Mouse (Mus musculus) heart, postnatal 25 days (tissue): Measurements from ENCODE around the gene Arid5b. TPM values are rescaled to one million over a fixed set of nuclear protein-coding genes. Genes with fewer than 3 reads are reported as not detected.

ENCODE experiments used
- DNase-seq: peaks from one replicate; pipeline ENCODE4 v3.0.0; 2022; ENCODE audit warnings: low spot score
- intact Hi-C: fragments of 180-260 bp; cut with DNase I; formaldehyde crosslinking; loops from one replicate; pipeline ENCODE4 v1.15.1; 2025
- total RNA-seq, 2 experiments: library from RNA; stranded (reverse); gene quantifications; 2 replicates each; pipeline ENCODE4 v1.2.3; 2021

Gene Arid5b
- total RNA-seq, 2 experiments from 2014 or later, result 22.5 to 28.3 TPM

DNA sequence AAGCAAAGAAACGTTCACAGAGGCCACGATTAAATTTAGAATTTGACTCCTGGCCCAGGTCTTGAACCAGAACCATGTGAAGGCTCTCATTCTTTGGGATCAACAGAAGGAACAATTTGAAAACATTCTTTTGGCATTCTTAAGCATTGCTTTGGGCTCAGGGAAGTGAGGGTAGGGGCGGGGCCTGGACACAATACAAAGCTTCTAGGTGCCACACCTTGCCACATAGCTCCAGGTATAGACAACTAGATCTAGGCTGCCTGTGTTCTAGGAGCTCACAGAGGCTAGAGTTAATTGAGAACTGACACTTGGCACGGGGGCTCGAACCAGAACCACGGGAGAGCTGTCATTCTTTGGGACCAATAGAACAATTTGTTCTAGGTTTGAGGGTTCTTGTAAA lies 130.0 kb downstream of the Arid5b start:
- intact Hi-C loops, result loop anchor here (5.0 kb wide), 2 partner anchors 106 to 129 kb away; partner anchors contain the start of gene Arid5b
- no peak for DNase-seq

DNA sequence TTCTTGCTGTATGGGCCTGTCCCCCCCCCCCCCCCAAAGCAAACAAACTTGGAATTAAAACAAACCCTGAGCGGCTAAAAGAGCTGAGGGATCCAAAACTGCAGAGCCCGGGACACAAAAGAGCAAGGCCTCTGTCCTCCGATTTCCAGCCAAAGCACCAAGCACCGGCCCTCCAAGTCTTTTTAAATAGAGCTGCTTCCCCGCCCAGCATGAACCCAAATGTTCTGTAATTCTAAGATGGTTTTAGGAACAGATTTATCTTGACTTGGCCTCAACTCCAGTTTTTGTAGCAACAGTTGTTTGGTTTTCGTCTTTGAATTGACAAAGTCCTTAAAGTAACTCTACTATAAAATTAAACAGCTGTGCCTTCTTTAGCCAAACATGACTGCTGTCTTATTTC lies 130.8 kb downstream of the Arid5b start:
- no peak for DNase-seq
- intact Hi-C loops, result loop anchor here (2.0 to 5.0 kb wide), 5 partner anchors 57 to 273 kb away; partner anchors contain the start of gene Arid5b

DNA sequence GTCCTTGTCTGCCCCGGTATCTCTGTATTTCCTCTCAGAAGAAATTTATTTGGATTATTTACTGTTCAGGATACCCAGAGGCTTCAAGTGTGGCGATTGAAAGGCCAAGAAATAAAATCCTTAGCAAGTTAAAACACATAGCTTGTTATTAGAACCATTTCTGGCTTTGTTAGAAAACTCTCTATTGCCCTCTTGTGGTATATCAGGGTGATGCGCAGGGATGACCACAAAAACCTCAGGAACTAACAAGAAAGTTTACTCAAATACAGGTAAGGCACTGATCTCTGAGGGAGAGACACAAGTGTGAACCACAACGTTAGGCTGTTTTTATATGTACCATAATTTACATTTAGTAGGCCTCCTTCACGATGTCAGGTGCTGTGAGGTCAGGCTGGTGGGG lies 131.7 kb downstream of the Arid5b start:
- intact Hi-C loops, result loop anchor here (2.0 to 5.0 kb wide), 5 partner anchors 56 to 272 kb away; partner anchors contain the start of gene Arid5b
- DNase-seq, result no peak

DNA sequence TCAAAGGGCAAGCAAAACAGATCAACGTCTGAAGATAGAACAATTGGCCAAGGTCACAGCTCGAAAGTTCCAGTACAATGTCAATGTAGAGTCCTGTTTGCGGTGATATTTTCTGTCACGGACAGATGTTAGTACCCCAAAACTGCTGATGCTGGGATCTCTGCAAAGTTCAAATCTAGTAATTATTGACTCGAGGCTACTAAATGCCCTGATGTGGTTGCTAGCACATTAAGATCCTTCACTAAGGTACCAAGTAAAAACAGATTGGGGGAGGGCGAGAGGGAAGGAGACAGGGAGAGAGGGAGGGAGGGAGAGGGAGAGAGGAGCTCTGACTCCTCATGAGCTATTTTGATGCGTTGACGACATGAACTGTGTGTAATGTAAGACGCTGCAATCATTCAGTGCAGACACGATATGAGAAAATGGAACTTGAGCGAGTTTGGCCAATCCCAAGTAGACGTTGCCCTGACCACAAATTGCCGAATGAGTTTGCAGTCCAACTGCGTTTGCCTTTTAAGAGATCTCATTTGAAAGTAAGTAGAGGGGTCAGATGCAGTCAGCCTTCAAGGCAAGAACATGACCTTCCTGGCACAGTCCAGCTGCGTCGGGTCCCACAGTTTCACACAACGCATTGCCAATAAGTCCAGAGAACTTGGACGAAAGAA lies 133.1 kb downstream of the Arid5b start:
- DNase-seq, result no peak
- intact Hi-C loops, result loop anchor here (5.0 kb wide), 2 partner anchors 103 to 132 kb away; partner anchors contain the start of gene Arid5b

DNA sequence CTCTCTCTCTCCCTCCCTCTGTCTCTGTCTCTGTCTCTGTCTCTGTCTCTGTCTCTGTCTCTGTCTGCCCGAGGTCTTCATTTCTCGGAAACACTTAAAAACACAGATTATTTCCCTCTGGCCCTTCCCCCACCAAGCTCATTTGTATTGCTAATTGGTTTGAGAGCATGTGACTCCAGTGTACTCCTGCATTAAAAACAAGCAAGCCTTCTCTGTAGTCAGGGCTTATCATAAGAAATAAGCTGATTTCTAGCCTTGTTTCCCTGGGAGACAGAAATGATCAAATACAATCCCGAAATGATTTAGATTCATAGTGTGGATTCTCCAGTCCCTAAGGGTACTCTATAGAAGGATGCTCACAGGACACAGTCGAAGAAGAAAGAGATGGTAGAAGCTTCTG lies 136.0 kb downstream of the Arid5b start:
- DNase-seq, result no peak
- intact Hi-C loops, result no loop called here

DNA sequence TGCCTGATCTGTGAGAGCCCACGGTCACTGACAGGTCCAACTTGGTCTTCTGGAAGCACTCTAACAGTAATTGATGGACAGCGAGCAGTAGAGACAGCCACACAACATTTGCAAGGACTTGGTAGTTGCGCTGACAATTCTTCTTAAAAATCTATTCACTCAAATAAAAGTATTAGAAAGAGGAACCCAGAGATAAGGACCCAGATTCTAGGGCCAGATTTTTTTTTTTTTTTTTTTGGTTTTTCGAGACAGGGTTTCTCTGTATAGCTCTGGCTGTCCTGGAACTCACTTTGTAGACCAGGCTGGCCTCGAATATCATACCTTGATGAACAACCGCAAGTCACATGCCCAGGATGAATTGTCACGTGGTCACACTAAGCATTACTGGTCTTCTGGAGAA lies 137.0 kb downstream of the Arid5b start:
- intact Hi-C loops, result no loop called here
- DNase-seq, result no peak

DNA sequence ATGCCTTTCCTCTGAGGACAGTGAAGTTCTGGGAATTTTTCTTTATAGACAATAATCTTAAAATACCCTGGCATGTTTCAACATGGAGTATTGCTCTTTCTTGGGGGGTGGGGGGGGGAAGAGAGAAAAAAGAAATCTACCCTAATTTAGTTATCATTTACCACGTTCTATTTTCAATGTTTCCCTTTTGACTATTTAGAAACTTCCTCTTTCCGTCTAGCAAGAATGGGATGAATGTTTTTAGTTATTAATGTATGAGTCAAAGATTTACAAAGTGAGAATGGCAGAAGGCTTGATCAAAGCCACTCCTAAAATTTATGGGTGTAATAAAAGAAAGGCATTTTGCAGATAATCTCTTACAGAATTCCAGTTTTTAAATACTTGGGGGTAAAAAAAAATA lies 137.7 kb downstream of the Arid5b start:
- no peak for DNase-seq
- intact Hi-C loops, result no loop called here

DNA sequence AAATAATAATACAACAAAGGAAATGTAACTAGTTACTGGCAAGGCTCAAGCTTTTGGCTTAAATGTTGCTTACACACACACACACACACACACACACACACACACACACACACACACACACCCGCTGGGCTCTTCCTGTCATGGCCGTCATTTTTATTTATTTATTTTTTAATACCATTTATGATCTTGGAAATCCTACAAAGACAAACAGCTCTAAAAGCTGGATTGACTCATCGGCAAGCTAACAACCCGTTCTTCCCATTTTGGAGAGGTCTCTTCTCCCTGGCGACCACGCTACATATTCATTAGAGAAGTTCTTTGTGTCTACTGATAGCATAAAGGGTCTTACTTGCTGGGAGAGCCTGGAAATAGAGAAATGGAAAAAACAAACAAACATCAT lies 138.2 kb downstream of the Arid5b start:
- intact Hi-C loops, result no loop called here
- no peak for DNase-seq

DNA sequence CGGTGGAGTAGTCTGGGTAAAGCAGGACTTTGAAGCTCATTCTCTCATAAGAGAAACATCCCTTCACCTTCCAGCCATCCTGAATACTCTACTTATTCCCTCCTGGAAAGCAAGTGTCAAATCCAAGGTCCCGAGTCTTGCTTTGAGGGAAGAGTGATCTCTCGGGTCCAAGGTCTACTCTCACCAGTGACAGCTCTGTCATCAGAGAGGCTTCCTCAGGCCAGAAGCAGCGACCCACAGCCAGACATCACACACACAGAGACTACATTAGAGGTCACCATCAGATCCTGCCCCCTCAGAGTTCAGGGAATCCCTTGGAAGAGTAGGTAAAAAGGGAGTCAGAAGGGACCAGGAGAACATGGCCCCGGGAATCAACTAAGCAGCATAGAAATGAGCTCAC lies 140.4 kb downstream of the Arid5b start:
- DNase-seq, result no peak
- intact Hi-C loops, result no loop called here

DNA sequence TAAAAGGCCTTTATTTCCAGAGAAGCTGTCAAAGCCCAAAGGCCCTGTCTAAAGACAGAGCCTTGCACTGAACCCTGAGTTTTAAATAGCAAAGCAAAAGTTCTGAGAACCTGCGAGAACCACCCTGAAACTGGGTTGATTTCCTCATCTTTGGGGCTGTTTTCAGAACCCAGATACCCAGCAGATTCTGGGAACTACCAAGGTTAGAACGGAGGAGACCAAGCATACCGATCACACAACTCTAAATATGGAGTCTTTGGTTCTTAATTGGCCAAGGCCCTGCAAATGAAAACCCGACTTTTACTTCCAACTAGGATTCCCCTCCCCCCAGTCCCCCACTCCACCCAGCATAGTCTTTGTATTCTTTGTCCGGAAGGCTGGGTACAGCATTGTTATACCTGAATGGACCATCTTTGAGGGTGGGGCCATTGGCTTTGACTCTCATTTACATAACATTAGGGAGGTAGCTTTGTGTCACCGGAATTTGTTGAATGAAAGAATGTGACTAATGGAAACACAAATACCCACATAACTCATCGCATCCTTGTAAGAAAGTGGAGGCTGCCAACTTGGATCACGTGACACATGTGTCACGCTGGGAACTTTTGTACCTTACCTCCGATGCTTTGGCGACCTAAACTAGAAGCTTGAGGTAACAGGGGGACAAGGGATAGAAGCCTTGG lies 141.2 kb downstream of the Arid5b start:
- no peak for DNase-seq
- intact Hi-C loops, result no loop called here

DNA sequence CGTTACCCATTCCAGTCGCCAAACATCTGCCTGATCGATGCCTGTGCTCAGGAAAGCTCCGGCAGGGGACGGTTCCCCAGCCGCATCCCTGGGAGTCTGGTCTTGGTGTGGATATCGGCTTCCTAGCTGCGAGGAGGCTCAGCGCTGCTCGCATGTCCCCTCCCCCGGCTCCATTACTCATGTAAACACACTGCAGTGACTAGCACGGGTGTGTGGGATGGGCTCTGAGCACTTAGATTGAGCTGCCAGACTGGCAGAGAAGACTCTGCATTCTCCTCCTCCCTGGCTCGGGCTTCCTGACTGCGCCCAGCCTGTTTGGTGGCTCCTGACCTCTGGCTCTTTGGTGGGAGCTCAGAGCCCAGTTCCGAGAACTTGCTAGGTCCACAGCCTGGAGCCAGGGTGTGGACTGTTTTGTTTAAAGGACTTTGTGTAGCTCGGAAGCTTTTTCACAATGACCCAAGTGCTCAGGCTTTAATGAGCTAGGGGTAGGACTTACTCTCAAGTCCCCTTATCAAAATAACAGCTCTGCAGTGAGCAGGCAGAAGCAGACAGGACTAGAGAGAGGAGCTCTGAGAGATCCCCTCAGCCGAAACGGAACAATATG lies 142.0 kb downstream of the Arid5b start:
- intact Hi-C loops, result no loop called here
- peak; percentile 85 for DNase-seq

DNA sequence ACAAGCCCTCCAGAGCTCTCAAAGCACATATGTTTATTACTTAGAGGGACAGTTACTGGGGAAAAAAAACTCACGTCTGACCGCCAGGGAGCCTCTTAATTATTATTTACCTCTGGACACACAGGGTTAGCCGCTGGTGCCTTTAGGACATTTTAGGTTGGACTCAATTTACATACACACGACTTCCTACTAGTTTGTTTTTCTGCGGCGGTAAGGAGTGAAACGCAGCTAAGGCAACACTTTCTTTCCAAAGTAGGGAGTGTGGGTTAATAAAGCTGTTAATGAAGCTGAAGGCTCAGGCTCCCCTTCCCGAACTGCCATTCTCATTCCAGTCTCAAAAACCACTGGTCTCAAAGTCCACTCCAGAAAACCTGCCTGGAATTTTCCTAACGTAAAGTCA lies 142.5 kb downstream of the Arid5b start:
- no peak for DNase-seq
- intact Hi-C loops, result no loop called here

DNA sequence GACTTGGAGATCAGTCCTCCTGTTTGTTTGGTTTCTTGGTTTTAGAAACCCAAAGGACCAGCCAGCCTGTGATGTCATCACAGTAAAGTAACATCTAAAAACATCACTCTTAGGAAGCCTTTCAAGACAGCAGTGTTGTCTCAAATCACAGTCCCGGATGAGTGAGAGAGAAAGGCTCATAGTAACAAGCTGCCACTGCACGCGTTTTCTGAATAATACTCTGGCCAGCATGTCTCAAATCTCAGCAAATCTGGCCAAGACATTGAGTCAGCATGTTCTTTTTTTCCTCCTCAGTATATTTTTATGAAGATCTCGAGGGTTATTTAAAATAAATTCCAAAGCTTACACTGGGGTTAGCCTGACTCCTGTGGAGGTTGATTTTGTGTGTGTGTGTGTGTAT lies 143.1 kb downstream of the Arid5b start:
- DNase-seq, result no peak
- intact Hi-C loops, result no loop called here

DNA sequence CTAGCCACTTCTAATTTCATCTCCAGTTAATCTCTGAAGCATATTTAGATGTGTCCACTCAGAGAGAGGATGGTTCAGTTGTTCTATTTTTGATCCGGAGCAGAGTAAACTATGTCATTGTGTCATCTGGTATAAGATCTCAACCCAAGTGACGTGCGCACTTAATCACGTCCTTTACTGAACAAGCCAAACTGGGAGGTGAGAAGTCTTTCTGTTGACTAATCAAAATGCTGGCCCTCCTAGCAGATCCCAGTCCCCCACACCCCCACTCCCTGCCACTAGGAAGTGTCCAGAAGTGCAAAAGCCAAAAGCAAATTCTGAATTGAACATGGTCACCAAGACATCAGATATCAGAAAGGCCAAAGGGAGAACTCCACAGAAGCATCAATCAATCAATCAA lies 144.0 kb downstream of the Arid5b start:
- DNase-seq, result no peak
- intact Hi-C loops, result no loop called here

DNA sequence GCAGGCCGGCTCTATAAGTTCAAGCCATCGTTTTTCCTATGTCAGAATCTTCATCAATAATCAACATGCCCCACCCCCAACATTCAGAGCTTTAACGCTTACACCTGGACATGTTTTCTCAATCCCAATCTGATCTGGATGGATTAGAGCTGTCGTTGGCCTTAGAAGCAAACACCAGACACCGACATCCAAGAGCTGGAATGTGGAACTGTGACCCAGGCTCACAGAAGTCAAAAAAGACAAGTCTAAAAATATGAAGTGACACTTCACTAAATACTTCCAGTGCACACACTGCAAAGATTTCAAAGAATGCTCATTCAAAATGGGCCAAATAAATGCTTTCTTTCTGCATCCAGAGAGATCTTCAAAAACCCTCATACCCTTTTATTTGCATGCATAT lies 144.5 kb downstream of the Arid5b start:
- intact Hi-C loops, result no loop called here
- DNase-seq, result no peak

DNA sequence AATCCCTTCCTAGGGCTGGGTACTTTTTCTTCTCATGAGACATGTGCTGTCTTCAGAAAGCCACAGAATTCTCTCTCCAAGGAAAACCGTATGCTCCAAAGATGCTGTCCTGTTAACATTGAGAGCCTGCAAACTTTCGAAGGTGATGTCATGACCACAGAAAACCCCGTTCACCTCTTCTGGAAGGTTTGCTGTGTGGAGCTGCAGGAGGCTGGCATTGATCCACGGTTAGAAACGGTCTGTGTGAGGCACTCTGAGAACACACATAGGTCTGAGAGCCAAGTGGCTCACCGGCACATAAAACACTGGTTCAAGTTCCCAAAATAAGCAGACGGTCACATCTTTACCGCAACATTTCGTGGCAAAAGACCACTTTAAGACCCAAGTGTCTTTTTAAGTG lies 145.9 kb downstream of the Arid5b start:
- intact Hi-C loops, result no loop called here
- DNase-seq, result no peak

DNA sequence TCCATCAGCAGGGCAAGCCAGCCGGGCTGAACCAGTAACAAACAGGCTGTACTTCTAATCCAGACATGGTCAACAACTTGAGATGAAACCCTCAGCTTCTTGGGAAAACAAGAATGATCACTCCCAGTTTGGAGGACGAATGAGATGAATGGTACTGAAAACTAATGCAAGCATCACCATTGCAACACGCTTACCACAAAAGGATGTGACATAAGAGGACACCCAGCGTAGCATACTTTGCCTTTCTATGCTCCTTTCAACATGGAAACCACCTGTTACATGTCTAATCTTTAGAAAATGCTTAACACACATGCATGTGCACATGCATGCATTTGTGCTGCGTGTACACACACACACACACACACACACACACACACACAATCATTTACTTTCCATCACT lies 146.4 kb downstream of the Arid5b start:
- intact Hi-C loops, result no loop called here
- no peak for DNase-seq

DNA sequence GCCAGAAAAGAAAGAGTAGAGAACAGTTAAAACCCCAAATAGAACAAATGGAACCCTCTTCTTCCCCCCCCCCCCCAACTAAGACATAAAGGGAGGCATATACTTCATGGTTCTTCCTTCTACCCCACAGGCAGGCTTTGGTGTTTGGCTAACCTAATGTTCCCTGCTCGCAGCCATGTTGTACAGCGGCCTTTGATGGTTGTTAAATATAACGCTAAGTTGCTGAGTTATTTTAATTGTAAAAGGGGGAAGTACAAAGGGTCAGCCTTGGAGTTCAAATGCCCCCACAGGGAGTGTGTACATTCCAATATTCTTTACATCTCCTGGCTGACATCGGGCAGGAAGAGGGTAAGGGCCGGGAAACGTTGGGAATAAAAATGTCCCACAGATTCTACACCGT lies 148.9 kb downstream of the Arid5b start:
- intact Hi-C loops, result loop anchor here (2.0 kb wide), 1 partner anchor 39 kb away; no protein-coding TSS in a partner anchor
- no peak for DNase-seq

DNA sequence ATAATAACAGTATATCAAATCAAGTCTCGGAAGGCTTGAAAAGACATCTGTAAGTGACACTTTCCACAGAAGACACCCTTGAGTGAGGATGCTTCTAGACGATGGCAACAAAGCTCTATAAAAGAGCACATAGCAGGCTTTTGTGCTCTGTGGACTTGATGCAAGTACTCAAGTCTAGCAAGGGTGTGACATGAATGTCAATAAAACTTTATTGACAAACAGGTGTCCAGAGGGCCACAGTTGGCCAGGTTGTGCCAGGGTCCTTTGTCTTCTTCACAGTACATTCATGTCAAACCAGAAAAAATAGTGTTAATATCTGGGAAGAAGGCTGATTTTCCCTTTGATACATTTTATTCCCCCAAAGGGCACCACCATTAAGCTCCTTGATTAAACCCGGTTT lies 149.5 kb downstream of the Arid5b start:
- DNase-seq, result no peak
- intact Hi-C loops, result loop anchor here (2.0 kb wide), 1 partner anchor 38 kb away; no protein-coding TSS in a partner anchor

DNA sequence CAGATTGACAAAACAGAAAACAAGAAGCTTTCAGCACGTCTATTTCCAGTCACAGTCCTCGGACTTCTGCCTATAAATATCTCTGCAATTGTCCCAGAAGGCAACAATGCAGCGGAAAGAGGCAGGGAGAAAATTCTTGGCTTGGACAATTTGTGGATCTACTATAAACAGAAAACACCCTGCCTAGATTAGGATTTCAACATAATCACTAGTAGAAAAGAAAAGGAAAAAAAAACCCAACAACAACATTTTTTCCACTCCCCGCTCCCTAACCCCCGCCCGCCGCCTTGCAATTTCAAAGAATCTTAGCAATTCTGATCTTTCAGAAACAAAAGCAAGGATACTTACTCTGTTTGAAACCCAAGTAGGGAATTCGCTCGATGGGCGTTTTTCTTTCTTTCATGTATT lies 150.1 kb downstream of the Arid5b start:
- intact Hi-C loops, result loop anchor here (2.0 kb wide), 1 partner anchor 38 kb away; no protein-coding TSS in a partner anchor
- DNase-seq, result peak; percentile 59
